Mouse (Mus musculus) thymus, postnatal 0 days (tissue): ENCODE data around the gene Gm49673. TPM values are rescaled to one million over a fixed set of nuclear protein-coding genes. Genes with fewer than 3 reads are reported as not detected.
"Not testable (repeated sequence)": the region's sequence is repeated elsewhere in the genome, so short reads cannot be mapped to it uniquely, and the experiment has no call there.

ENCODE experiments used
- DNase-seq: peaks from one replicate; pipeline ENCODE4 v3.0.0-alpha.2; 2015; ENCODE audit warnings: low spot score
- polyA plus RNA-seq: library from polyadenylated mRNA; unstranded; fragments of >200 nt; fragmentation: Nextera tagmentation; extraction: Ambion mirVana; gene quantifications from 2 replicates; pipeline ENCODE4 v1.2.1, GENCODE M21; 2015

The Gm49673 gene
- polyA plus RNA-seq, result 0.52 and 1.1 TPM in 2 replicates

GRCm38 (mm10) chr17:8147439-8148316 lies at the start of gene Gm49673, which contains the start of gene Rnaset2a:
Gene Gm49673 (minus strand): TSS chr17:8147788.
Gene Rnaset2a (minus strand): TSS chr17:8148097.
- peak; percentile 28 for DNase-seq

GRCm38 (mm10) chr17:8195685-8196376 lies 48.2 kb upstream of the Gm49673 start:
- DNase-seq, result no peak

- no peak for DNase-seq
Measured at GRCm38 (mm10) chr17:8193678-8194077, 46.1 kb upstream of the Gm49673 start.

GRCm38 (mm10) chr17:8184217-8184616 lies 36.6 kb upstream of the Gm49673 start:
- DNase-seq, result no peak

- no peak for DNase-seq
Measured at GRCm38 (mm10) chr17:8183815-8184214, 36.2 kb upstream of the Gm49673 start.

- DNase-seq, result no peak
Measured at GRCm38 (mm10) chr17:8177090-8177489, 29.5 kb upstream of the Gm49673 start.

GRCm38 (mm10) chr17:8171081-8171480 lies 23.5 kb upstream of the Gm49673 start:
- no peak for DNase-seq

- DNase-seq, result no peak
Measured at GRCm38 (mm10) chr17:8170331-8170730, 22.7 kb upstream of the Gm49673 start.

GRCm38 (mm10) chr17:8167436-8167835 lies 19.8 kb upstream of the Gm49673 start:
- DNase-seq, result not testable (repeated sequence)

- not testable (repeated sequence) for DNase-seq
Measured at GRCm38 (mm10) chr17:8166454-8166853, 18.9 kb upstream of the Gm49673 start.

GRCm38 (mm10) chr17:8165977-8166376 lies 18.4 kb upstream of the Gm49673 start:
- peak; percentile 8 for DNase-seq

GRCm38 (mm10) chr17:8165608-8165945 lies 18.0 kb upstream of the Gm49673 start:
- peak; percentile 19 for DNase-seq

- peak; percentile 20 for DNase-seq
Measured at GRCm38 (mm10) chr17:8164701-8165607, 17.4 kb upstream of the Gm49673 start, which contains the start of gene Fgfr1op. Gene Fgfr1op (plus strand): TSS chr17:8165501.

- DNase-seq, result peak; percentile 40
Measured at GRCm38 (mm10) chr17:8160969-8161368, 13.4 kb upstream of the Gm49673 start.

GRCm38 (mm10) chr17:8158627-8159026 lies 11.0 kb upstream of the Gm49673 start:
- not testable (repeated sequence) for DNase-seq

GRCm38 (mm10) chr17:8155982-8156381 lies 8.4 kb upstream of the Gm49673 start:
- not testable (repeated sequence) for DNase-seq

GRCm38 (mm10) chr17:8155010-8155409 lies 7.4 kb upstream of the Gm49673 start:
- DNase-seq, result not testable (repeated sequence)

- not testable (repeated sequence) for DNase-seq
Measured at GRCm38 (mm10) chr17:8146931-8147330, 657 bp downstream of the Gm49673 start.

- not testable (repeated sequence) for DNase-seq
Measured at GRCm38 (mm10) chr17:8143802-8144673, 3.5 kb downstream of the Gm49673 start.

GRCm38 (mm10) chr17:8140210-8140609 lies 7.4 kb downstream of the Gm49673 start:
- not testable (repeated sequence) for DNase-seq
